Mouse (Mus musculus) kidney, postnatal 36 days (tissue): ENCODE data around the gene Fkbp5.
"Not testable (repeated sequence)": the region's sequence is repeated elsewhere in the genome, so short reads cannot be mapped to it uniquely, and the experiment has no call there.

Source experiments
- DNase-seq, 2 experiments: peaks; one replicate each; pipeline ENCODE4 v3.0.0; 2021 to 2022; ENCODE audit warnings: mixed read lengths in 2 of 2

Gene Fkbp5

DNA sequence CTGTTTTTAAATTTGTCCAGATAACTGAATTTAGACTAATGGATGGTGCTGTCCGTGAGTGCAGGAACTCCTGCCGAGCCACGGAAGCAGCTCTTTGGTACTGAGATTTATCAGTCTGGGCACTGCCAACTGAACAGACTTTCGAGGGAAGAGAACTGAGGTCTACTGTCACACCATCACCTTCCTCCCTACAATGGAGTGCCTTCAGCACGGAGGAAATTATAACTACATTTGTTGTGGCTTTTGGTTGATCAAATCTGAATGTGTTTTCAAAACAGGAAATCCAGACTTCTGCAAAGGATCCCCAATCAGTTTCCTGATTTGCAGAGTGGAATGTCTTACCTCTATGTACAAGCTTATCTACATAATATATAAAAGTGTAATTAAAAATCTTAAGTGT, 99.6 kb downstream of the Fkbp5 start:
- no peak for DNase-seq

DNA sequence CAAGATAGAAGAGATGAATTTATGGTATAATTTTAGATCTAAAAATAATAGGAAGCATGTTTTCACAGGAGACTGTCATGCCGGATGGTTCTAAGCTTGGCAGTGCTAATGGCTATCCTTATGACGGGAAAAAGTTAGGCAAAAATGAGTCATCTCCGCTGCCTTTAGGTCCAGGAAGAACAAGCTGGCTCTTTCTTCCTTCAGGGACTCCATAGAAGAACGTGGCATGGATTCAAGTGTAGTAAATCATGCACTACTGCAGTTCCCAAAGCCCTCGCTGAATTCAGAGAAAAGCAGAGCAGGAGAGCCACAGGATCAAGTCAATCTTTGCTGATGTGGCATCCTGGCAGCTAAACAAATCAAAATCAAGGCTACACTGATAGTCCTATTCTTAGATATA, 102.1 kb downstream of the Fkbp5 start:
- peak in 1 of 2 experiments; percentile 85 for DNase-seq

DNA sequence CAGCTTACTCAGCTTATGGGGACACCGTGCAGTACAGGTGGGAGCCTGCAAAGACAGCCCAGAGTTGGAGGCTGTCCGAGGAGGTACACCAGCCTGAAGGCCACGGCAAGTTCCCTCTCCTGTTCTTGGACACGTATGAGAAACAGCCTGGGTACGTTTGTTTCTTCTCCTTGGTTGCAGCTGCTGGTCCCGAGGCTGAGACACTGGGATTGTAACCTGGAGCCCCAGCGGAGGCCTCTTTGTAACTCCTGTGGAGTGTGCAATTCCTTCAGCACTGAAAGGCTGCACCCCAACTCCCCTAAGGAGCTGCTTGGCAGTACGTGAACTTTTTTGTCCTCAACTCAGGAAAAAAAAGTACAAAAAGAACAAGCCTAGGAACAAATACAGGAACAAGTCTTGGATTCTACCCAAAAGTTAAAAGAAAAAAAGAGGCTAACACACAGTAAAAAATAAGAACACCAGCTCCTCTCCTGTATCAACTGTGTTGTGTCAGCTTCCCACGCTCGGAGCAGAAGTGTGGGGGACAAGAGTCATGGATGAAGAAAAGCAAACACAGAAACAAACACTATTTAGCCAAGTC, 105.9 kb downstream of the Fkbp5 start:
- DNase-seq: no peak

DNA sequence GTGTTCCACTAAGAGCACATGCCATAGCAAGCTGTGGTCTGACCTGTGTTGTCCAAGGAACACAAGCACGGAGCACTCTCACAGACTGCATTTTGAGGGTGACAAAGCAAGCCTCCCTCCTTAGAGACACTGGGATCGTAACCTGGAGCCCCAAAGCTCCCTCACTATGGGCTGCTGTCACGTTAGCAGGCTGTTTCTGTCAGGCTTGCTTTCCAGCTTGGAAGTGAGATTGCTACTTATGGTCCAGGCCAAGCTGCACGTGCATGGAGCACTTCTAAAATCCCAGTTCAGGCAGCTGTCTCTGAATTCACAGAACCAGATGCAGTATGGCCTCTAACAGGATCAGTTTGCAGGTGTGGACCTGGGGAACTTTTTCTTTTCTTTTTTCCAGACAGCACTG, 106.6 kb downstream of the Fkbp5 start:
- DNase-seq: no peak

DNA sequence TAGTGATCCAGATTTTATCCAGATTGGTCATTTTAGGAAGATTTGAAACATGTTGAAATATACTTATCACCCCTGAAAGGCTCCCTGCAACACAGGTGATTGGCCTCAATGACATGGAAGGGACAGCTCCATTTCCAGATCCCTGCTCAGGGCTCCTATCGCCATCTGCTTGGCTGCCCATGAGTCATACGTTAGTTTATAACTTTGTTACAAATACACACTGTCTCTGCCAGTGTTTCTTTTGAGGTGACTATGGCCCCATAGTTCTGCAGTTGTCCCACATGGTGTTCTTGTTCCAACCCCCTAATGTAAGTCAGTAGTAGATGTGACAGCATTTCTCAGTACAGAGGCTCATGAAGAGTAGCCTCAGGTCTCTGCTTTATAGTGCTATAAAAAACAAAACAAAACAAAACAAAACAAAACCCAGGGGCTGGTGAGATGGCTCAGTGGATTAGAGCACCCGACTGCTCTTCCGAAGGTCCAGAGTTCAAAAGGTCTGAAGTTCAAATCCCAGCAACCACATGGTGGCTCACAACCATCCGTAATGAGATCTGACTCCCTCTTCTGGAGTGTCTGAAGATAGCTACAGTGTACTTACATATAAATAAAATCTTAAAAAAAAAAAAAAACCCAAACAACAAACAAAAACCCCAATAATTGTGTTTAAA, 108.9 kb downstream of the Fkbp5 start:
- no peak for DNase-seq

DNA sequence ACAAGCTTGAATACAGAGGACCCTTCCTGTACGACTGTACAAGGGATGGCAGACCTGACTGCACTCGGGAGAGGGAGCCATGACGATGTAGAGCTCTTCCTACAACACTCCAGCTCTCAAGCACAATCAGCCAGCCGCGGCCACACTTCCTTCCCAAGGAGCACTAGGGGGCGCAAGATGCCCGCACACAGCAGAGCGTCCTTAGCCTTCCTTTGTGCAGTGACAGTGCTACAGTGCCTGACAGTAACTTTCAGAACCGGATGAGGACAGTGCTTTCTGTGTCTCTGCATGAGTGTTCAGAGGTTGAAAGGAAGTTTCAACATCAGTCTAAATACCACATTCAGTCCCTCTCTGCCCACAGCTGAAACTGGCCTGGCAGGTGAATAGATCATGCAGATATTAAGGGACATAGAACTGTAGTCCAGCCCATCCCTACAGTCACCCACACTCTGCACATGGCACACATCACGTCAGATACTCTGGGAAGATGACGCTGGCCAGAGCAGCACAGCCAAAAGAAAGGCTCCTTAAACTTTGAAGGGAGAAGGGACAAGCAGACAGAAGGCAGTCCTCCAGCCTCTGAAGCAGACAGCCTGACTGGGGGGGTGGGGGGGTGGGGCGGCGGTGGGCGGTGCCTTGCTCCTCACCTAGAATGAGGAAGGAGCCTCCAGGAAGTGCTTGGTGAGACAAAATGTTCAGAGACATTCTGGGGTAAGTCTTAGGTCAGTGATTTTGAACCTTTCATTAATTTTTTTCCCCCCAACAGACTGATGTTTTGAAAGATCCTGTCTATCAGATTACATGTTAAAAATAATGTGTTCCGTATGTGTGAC, 109.7 kb downstream of the Fkbp5 start:
- DNase-seq: peak; percentile 86 to 88

DNA sequence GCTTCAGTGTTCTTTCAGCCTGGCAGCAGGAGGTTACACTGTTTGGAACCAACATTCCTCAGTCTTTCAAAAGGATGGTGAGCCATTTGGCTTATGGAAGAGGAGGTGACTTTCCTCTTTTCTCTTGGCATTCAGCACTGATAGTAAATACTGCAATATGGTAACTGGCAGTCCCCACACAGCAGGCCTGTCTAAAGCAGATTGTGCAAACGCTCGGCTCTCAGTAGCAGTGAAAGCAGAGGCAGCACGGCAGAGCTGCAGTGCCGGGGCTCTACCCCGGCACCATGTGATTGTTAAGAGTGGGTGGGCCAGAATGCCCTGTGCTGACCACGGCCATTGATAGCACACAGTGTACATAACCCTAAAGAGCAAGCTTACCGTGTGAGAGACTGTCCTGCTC, 110.9 kb downstream of the Fkbp5 start:
- DNase-seq: no peak

DNA sequence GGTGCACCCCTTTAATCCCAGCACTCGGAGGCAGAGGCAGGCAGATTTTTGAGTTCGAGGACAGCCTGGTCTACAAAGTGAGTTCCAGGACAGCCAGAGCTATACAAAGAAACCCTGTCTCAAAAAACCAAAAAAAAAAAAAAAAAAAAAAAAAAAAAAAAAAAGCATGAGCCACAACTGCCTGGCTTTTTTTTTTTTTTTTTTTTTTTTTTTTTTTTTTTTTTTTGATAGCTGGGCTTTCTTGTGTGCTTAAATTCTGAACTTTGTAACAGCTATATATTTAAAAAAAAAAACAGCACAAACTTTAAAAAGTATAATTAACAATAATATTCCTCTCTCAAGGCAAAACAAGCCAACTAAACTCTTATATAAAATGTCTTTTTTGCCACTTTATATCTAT, 112.6 kb downstream of the Fkbp5 start:
- not testable (repeated sequence) for DNase-seq

DNA sequence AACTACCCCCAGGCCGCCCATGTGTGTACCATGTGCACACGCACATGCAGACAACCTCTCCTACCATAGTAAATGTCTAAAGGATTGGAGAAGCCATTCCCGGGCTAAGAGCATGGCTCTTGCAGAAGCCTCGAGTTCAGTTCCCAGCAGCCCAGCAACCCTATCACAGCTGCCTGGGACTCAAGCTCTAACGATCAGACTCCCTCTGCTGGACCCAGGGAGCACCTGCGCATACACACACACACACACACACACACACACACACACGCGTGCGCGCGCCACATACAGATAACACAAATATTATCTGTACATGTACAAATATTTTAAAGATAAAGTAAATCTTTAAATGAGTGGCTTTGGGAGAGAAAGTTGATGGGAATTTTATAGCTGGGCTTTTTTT, 113.0 kb downstream of the Fkbp5 start:
- no peak for DNase-seq

DNA sequence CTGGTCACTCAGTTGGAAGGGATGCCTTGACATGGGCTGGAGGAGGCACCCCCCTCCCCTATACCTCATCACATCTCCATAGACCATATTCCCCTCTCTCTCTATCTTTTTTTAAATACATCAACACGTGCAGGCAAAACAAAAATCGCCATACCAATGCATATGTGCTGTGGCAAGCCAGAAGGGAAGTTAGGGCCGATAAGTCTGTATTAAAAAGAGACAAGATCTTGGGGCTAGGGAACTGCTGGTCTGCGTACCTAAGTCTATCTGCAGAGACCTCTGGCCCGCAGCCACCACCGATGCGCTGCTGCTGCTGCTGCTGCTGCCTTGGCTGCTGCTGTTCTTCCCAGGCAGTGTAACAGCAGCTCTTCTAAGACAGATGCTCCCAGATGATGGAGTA, 122.3 kb downstream of the Fkbp5 start:
- no peak for DNase-seq

DNA sequence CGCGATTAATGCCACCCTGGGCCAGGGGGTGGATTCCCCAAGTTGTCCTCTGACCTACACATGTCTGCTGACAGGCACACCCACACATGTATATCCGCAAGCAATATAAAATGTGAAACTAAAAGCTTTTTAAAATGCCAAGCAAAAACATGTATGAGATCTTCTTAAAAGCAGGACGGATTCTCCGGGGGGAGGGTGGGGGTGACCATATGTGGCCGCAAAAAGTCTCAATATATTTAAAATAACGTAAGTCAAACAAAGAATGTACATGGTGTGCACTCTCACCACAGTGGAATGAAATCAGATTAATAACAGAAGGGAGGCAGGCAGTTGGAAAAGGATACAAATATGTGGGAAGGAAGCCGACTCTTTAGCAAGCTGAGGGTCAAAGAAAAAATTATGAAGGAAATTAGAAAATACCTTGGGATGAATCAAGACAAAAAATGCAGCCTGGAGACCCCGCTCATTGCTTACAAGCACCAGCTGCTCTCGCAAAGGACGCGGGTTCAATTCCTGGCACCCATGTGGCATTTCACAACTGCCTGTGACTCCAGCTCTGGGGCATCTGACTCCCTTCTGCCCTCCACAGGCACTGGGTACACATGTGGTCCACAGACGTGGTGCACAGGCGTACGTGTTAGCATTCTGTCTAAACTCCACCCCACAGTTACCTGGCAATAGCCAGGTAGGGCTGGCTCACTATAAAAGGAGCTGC, 123.1 kb downstream of the Fkbp5 start:
- no peak for DNase-seq

DNA sequence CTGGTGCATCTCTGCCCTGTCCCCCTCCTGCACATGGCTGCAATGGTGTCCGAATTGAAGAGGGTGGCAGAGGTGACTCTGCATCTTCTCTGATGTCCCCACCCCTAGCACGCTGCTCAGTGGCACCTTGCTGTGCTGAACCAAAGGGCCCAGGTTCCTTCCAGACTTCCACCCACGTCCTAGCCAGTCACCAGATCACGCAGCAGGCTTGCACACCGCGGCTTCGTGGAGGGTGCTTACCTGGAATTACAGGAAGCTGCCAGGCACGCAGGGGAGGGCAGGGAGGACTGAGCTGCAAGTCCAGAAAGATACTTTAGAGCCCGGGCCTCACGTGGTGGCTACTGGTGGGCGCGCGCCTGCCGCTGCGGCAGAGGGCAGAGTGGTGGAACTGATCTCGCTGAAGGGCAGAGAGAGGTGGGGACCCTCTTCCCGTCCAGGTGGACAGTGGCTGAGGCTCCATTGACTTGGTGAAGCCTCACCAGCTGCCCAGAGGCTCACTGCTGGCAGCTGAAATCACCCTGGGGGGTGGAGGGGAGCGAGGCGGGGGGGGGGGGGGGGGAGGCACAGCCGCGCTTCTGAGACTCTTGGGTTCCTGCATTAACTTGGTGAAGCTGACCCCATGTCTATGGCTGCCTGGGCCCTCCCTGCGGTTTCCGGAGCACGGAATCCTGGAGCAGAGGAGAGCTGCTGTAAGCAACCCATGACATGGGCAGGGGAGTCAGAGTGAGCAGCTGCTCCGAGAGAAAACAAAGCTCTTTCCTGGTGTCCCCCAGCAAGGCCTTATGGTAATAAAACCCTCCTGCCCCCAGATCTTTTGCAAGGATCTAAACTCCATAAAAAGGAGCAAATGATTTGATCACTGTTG, 125.5 kb downstream of the Fkbp5 start:
- peak in 1 of 2 experiments; percentile 31 for DNase-seq

DNA sequence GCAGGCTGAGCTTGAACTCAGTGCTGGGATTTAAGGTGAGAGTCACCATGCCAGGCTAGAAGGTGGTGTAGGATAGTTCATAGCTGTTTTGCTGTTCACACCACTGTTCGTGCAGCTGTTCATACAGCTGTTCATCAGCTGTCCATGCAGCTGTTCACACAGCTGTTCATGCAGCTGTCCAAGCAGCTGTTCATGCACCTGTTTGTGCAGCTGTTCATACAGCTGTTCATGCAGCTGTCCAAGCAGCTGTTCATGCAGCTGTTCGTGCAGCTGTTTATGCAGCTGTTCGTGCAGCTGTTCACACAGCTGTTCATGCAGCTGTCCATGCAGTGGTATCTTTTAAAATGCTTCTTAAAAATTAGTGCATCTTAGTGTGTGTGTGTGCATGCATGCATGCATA, 128.8 kb downstream of the Fkbp5 start:
- DNase-seq: no peak

DNA sequence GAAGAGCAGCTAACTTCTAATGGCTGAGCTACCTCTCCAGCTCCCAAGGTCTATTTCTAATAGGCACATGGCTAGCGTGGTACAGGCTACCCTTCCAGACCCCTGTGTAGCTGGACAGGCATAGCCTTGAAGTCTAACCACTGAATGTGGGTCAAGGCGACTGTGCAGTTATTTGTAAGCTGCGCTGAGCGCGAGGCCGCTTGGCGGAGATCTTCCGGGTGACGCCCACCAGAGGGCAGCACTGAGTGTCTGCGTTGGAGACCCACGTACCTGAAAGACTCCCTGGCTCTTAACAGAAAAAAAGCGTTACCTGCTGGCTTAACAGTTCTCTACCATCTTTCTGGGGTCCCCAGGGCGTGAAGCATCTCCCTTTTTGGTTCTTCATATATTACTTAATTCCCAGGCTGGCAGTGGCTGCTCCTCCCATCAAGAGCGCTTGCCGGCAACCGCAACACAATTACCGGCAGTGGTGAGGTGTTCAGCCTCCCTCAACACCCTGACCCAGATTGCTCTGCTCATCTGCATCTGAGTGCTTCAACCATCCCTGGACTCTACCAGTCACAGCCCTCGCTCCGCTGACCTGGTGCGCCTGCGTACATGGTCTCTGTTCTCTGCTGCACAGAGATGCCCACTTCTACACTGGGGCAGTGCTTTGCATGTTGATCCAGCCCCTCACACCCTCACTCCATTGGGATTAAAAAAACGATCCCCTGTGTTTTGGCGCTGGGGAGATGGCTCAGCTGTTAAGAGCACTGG, 131.0 kb downstream of the Fkbp5 start:
- DNase-seq: peak; percentile 82 to 94

DNA sequence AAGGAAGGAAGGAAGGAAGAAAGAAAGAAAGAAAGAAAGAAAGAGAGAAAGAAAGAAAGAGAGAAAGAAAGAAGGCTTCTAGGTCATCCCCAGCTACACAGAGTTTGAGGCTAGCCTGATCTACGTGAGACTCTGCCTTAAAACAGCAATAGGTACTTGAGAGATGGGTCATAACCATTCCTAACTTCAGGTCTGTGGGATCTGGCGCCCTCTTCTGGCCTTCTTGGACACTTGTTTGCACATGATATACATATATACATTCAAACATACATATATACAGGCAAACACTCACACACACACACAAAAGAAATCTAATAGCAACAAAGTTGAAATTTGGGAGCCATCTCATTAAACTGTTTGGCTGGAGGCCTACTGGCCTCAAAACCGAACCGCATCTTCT, 133.0 kb downstream of the Fkbp5 start:
- DNase-seq: peak in 1 of 2 experiments; percentile 71

DNA sequence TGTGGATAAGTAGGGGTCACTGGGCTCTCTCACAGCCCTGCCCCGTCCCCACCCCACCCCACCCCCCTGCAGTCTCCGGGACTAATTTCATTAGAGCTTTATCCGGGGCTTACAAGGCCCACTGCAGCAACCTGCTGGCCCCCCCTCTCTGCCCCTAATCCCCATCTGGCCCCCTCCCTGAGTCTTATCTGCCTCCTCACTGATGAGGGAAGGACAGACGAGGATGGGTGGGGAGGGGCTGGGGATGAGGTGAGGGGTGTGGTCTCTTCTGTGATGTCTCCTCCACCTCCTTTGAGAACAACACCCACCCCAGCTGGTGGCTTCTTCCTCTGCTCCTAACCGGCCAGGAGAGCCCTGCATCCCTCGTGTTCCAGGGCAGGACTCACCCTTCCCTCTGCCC, 137.1 kb downstream of the Fkbp5 start:
- no peak for DNase-seq

DNA sequence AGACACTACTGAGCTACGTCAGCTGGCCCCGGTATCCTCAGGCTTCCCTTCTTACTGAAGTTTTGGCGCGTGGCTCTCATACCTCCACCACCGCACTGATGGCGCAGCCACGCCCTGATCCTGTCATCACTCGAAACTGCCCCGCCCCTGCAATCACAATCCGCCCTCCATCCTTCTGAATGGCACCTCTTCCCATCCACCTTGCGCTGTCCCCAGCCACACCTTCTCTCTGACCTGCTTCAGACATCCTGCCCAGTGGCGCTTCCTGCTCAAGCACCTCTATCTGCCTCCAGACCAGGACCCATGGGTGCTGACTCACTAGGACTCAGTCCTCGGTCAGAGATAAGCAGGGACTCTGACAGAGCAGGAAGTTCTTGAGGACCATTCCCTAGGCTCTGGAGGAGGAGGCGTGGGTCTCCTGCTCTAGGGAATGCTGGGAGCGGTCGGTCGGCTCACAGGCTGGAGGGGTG, 141.7 kb downstream of the Fkbp5 start:
- no peak for DNase-seq

DNA sequence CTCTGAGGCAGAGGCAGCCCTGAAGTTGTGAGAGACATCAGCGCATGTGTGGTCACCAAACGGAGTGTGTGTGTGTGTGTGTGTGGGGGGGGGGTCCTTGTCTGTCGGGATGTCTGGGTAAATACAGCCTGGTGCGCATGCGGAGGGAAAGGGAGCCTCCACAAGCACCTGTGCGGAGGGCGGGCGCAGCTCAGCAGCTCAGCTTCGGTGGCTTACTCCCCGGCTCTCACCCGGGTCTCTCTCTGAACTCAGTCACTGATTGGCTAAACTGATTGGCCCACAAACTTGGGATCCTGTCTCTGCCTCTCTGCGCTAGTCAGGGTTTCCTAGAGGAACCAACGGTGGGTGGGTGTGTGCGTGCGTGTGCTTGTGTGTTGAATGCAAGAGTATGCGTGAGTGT, 142.8 kb downstream of the Fkbp5 start:
- no peak for DNase-seq

DNA sequence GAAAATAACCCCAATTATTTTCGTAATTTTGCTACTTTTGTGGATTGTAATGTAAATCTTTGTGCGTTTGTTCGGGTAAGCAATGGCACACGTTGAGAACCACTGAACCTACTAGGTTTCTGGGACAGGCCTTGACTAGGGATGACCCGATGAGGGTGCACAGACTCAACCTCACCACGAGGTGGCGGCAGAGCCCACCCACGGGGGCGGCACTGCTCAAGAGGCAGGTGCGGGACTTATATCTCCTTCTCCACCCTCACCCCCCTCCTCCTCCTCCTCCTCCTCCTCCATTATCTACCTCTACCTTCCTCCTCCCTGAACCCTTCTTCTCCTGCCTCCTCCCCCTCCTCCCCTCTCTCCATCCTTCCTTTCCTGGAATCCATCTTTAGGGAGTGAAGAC, 143.5 kb downstream of the Fkbp5 start:
- peak in 1 of 2 experiments; percentile 70 for DNase-seq

DNA sequence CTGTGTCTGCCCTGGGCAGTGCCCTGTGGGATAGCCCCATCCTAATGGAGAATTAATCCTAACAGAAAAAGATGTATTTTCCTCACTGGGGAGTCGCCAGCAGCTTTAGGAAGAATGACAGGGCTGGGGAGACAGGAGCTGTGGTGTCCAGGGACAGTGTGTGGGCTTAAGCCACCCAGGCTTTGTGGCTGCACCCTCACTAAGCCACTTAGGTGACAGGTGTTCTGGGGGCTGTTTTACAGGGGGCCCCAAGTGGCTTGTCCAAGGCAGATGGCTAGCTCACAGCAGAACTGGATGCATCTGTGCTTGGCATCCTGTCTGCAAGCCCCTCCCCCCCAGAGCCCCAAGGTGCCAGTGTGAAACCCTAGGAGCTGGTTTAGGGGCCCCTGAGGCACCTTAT, 145.4 kb downstream of the Fkbp5 start:
- DNase-seq: no peak

DNA sequence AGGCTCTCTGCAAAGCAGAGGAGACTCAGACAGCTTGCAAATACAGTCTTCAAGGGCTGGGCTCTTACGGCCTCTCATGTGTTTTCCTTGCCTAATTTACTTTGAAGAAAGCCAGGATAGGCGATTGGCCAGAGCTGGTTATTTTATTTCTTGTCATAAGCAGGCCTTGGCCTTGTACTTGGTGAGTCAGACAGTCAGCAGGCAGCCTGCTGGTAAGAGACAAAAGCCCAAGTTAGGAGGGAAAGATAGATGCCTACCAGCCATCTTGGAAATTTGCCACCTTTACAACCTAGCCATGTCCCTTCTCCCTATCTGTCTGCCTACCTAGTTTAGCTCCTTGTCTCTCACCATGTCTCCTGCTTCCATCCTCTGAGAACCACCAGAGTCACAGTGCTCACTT, 146.0 kb downstream of the Fkbp5 start:
- DNase-seq: no peak

DNA sequence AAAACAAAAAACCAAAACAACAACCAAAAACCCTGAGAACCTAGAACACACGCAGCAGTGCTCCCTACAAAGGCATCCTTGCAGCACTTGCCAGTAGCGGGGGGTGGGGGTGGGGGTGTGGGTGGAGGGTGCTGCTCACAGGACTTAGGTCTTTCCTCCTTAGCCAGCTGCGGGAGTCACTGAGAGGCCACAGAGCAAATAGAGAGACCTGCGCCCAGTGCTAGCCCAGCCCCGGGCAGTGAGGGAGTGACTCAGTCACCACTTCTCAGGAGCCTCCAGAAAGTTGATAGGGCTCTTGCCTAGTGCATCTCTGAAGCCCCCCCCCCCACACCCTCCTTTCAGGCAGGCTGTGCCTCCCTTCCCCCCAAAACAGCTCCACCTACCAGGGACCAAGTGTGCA, 148.3 kb downstream of the Fkbp5 start:
- no peak for DNase-seq
